Mouse (Mus musculus) MEL (cell line): ENCODE measurements around the gene Ccdc141.
A peak's percentile ranks its signal among the peaks of the same experiment; 100 is the strongest.

ENCODE experiments used
- CTCF ChIP-seq, 3 experiments: IDR thresholded peaks in 2 of 3; conservative IDR thresholded peaks in 1 of 3; 2 replicates each; pipeline ENCODE4 v1.5.1; 2011 to 2012; ENCODE audit warnings: low read length in 3 of 3, low read depth in 2 of 3, mild to moderate bottlenecking in 2 of 3, improper control_type of control experiment in 1 of 3, inconsistent platforms in 1 of 3, mixed read lengths in 1 of 3, moderate library complexity in 1 of 3; ENCODE audit not compliant: control insufficient read depth in 1 of 3, insufficient read depth in 1 of 3, poor library complexity in 1 of 3, severe bottlenecking in 1 of 3
- GATA1 ChIP-seq: IDR thresholded peaks from 2 replicates; pipeline ENCODE4 v1.6.1; 2011; ENCODE audit warnings: low read depth, low read length, improper control_type of control experiment
- MAFK ChIP-seq: IDR thresholded peaks from 2 replicates; pipeline ENCODE4 v1.6.1; 2011; ENCODE audit warnings: low read depth, mild to moderate bottlenecking, low read length, improper control_type of control experiment, borderline replicate concordance
- POLR2A ChIP-seq, 2 experiments: IDR thresholded peaks; 2 replicates each; pipeline ENCODE4 v1.6.1; 2011 to 2012; ENCODE audit warnings: low read length in 2 of 2, mild to moderate bottlenecking in 2 of 2, control low read depth in 1 of 2, improper control_type of control experiment in 1 of 2, low read depth in 1 of 2, moderate library complexity in 1 of 2; ENCODE audit not compliant: control insufficient read depth in 1 of 2, insufficient read depth in 1 of 2, poor library complexity in 1 of 2
- ZMIZ1 ChIP-seq: IDR thresholded peaks from 2 replicates; pipeline ENCODE4 v1.6.1; 2012; ENCODE audit warnings: low read depth, mild to moderate bottlenecking, inconsistent platforms, low read length, improper control_type of control experiment, moderate library complexity

GRCm38 (mm10) chr2:77170633-77171105, at the start of gene Ccdc141:
- peak; percentile 24; the same call in 1 of the 2 replicates for TF ChIP-seq GATA1
- no peak for TF ChIP-seq POLR2A (IDR thresholded peaks at IDR 0.05; ENCODE audit: control insufficient read depth in 1 of 2, insufficient read depth in 1 of 2, low read depth in 1 of 2, low read length in 2 of 2, poor library complexity in 1 of 2)
- no peak for TF ChIP-seq MAFK
- no peak for TF ChIP-seq CTCF (IDR thresholded peaks at IDR 0.05 in 2 of 3, conservative IDR thresholded peaks at IDR 0.05 in 1 of 3; ENCODE audit: control insufficient read depth in 1 of 3, insufficient read depth in 1 of 3, low read depth in 2 of 3, low read length in 3 of 3, poor library complexity in 1 of 3, severe bottlenecking in 1 of 3)
- TF ChIP-seq ZMIZ1 = no peak
